Mouse (Mus musculus) embryonic fibroblast, embryonic 13.5 days (primary cell): ENCODE results near the gene Ttc23.

Source experiments
- CTCF ChIP-seq: IDR thresholded peaks from 2 replicates; pipeline ENCODE4 v1.5.1; 2011; ENCODE audit warnings: mild to moderate bottlenecking, control low read depth, low read length, moderate library complexity, borderline replicate concordance; ENCODE audit not compliant: insufficient read depth
- POLR2A ChIP-seq: IDR thresholded peaks from 2 replicates; pipeline ENCODE4 v1.6.1; 2011; ENCODE audit warnings: low read depth, mild to moderate bottlenecking, control low read depth, low read length, moderate library complexity

DNA sequence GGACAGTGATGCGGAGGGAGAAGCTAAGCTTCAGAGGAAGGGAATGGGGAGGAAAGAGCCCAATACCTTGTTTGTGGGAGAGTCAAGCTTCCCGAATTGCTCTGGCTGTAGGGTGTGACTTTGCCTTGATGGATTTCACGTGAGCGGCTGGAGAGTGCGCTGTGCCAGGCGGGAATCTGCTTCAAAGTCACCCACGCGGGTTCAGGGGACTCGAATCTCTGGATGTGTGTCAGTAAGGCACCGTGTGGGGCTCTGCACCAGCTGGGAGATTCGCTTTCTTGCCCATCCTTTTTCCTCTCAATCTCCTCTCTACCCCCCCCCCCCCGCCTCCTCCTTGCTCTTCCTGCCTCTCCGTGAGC, 156.6 kb downstream of the Ttc23 start:
- peak; percentile 47 for TF ChIP-seq POLR2A
- TF ChIP-seq CTCF, result no peak
